Mouse (Mus musculus) limb, embryonic 11.5 days (tissue): ENCODE measurements around the gene Engase. TPM values are rescaled to one million over a fixed set of nuclear protein-coding genes. Genes with fewer than 3 reads are reported as not detected.
A peak's percentile ranks its signal among the peaks of the same experiment; 100 is the strongest.

Experiments used
- ATAC-seq: fragments of 200-750 bp; cut with Nextera tagmentation; 2 replicates; pipeline ENCODE4 v1.8.0; 2017; ENCODE audit warnings: low read depth; ENCODE audit not compliant: insufficient number of reproducible peaks, low FRiP score, low TSS enrichment
- DNase-seq: peaks from one replicate; pipeline ENCODE4 v3.0.0-alpha.2; 2015; ENCODE audit warnings: low spot score
- H3K27ac ChIP-seq: fragments of 300-500 bp; sonication (generic); replicated peaks from 2 replicates; pipeline ENCODE4 v1.5.1; 2014; ENCODE audit warnings: low read depth, mild to moderate bottlenecking, low read length
- H3K27me3 ChIP-seq: fragments of 300-500 bp; sonication (generic); 2 replicates; pipeline ENCODE4 v1.6.1; 2014; ENCODE audit warnings: mild to moderate bottlenecking, low read length, mixed read lengths; ENCODE audit not compliant: control insufficient read depth, insufficient read depth
- H3K36me3 ChIP-seq: fragments of 300-500 bp; sonication (generic); 2 replicates; pipeline ENCODE4 v1.6.1; 2014; ENCODE audit warnings: mild to moderate bottlenecking, low read length, moderate library complexity, mixed read lengths; ENCODE audit not compliant: control insufficient read depth, insufficient read depth
- H3K4me1 ChIP-seq: fragments of 300-500 bp; sonication (generic); 2 replicates; pipeline ENCODE4 v1.6.1; 2014; ENCODE audit warnings: low read length, mixed read lengths; ENCODE audit not compliant: control insufficient read depth, insufficient read depth
- H3K4me2 ChIP-seq: fragments of 300-500 bp; sonication (generic); 2 replicates; pipeline ENCODE4 v1.6.1; 2014; ENCODE audit warnings: low read depth, mild to moderate bottlenecking, moderate library complexity; ENCODE audit not compliant: severe bottlenecking
- H3K4me3 ChIP-seq: fragments of 300-500 bp; sonication (generic); 2 replicates; pipeline ENCODE4 v1.5.1; 2014; ENCODE audit warnings: low read depth, low read length
- H3K9ac ChIP-seq: fragments of 300-500 bp; sonication (generic); 2 replicates; pipeline ENCODE4 v1.6.1; 2014; ENCODE audit warnings: mild to moderate bottlenecking, low read length
- H3K9me3 ChIP-seq: fragments of 300-500 bp; sonication (generic); 2 replicates; pipeline ENCODE4 v1.6.1; 2016; ENCODE audit warnings: low read length; ENCODE audit not compliant: control insufficient read depth
- WGBS: fragments of 180-500 bp; shearing (Covaris S2); extraction: QIAGEN DNeasy Blood & Tissue Kit; methylation state at CpG from one replicate; pipeline ENCODE4 v1.1.7; 2014; 5-methylcytosine and 5-hydroxymethylcytosine counted together
- polyA plus RNA-seq: library from polyadenylated mRNA; unstranded; fragments of >200 nt; fragmentation: Nextera tagmentation; extraction: Ambion mirVana; gene quantifications from 2 replicates; pipeline ENCODE4 v1.2.1, GENCODE M21; 2014

Engase gene
- polyA plus RNA-seq, 1 experiment from 2014 or later, result 4.8 TPM

- ATAC-seq (no peak), DNase-seq (no peak)
- Histone ChIP-seq H3K36me3 (no peaks in the 10 kb centered on the region; the same call in 1 of the 2 replicates), H3K27me3 (no peaks in the 10 kb centered on the region), H3K9me3 (no peaks in the 10 kb centered on the region), H3K4me3 (no peak overlapping the region), H3K4me1 (peaks cover 10% of the 10 kb centered on the region; the same call in 1 of the 2 replicates), H3K4me2 (no peak overlapping the region), H3K27ac (no peak overlapping the region), H3K9ac (no peak overlapping the region)
- WGBS, result 73% methylated on average over 8 of the region's 8 CpGs
Measured at GRCm38 (mm10) chr11:118488191-118488906, 11.7 kb downstream of the Engase start.

- no peak overlapping the region for H3K27ac ChIP-seq
- no peak overlapping the region for H3K4me3 ChIP-seq
- peaks cover 10% of the 10 kb centered on the region; the same call in 1 of the 2 replicates for H3K4me1 ChIP-seq
- no peaks in the 10 kb centered on the region; the same call in 1 of the 2 replicates for H3K36me3 ChIP-seq
- WGBS, result 64% methylated on average over 12 of the region's 12 CpGs
- no peak overlapping the region for H3K9ac ChIP-seq
- H3K4me2 ChIP-seq, result no peak overlapping the region
- no peaks in the 10 kb centered on the region for H3K9me3 ChIP-seq
- DNase-seq (no peak), ATAC-seq (no peak)
- H3K27me3 ChIP-seq, result no peaks in the 10 kb centered on the region
Measured at GRCm38 (mm10) chr11:118488907-118489270, 12.3 kb downstream of the Engase start.

GRCm38 (mm10) chr11:118490566-118491218, 14.1 kb downstream of the Engase start:
- no peaks in the 10 kb centered on the region; the same call in 1 of the 2 replicates for H3K36me3 ChIP-seq
- ATAC-seq, result no peak
- no peak overlapping the region for H3K27ac ChIP-seq
- no peaks in the 10 kb centered on the region for H3K9me3 ChIP-seq
- no peak overlapping the region for H3K4me3 ChIP-seq
- H3K9ac ChIP-seq, result peak overlapping the region; percentile 24; the same call in 1 of the 2 replicates
- 20% methylated on average over 22 of the region's 22 CpGs for WGBS
- no peaks in the 10 kb centered on the region for H3K27me3 ChIP-seq
- H3K4me1 ChIP-seq, result peaks cover 13% of the 10 kb centered on the region; the same call in 1 of the 2 replicates
- DNase-seq, result peak; percentile 91
- H3K4me2 ChIP-seq, result peak overlapping the region; percentile 24; the same call in 1 of the 2 replicates

- Histone ChIP-seq H3K9me3 (no peaks in the 10 kb centered on the region), H3K9ac (no peak overlapping the region), H3K4me3 (no peak overlapping the region), H3K4me1 (peaks cover 13% of the 10 kb centered on the region; the same call in 1 of the 2 replicates), H3K27me3 (no peaks in the 10 kb centered on the region), H3K36me3 (no peaks in the 10 kb centered on the region; the same call in 1 of the 2 replicates), H3K27ac (no peak overlapping the region), H3K4me2 (no peak overlapping the region)
- ATAC-seq (no peak), DNase-seq (no peak)
- WGBS, result 90% methylated on average over 7 of the region's 7 CpGs
Measured at GRCm38 (mm10) chr11:118491230-118491629, 14.6 kb downstream of the Engase start.

GRCm38 (mm10) chr11:118493458-118493857, 16.8 kb downstream of the Engase start:
- no peak for DNase-seq
- no peaks in the 10 kb centered on the region for H3K36me3 ChIP-seq
- no peak overlapping the region for H3K4me3 ChIP-seq
- no peak overlapping the region for H3K27ac ChIP-seq
- H3K9me3 ChIP-seq, result no peaks in the 10 kb centered on the region
- peaks cover 12% of the 10 kb centered on the region; the same call in 1 of the 2 replicates for H3K4me1 ChIP-seq
- WGBS, result 75% methylated on average over 2 of the region's 2 CpGs
- no peaks in the 10 kb centered on the region for H3K27me3 ChIP-seq
- H3K4me2 ChIP-seq, result no peak overlapping the region
- H3K9ac ChIP-seq, result no peak overlapping the region
- ATAC-seq, result no peak

- no peak overlapping the region for H3K9ac ChIP-seq
- 77% methylated on average over 12 of the region's 12 CpGs for WGBS
- peaks cover 11% of the 10 kb centered on the region; the same call in 1 of the 2 replicates for H3K4me1 ChIP-seq
- no peaks in the 10 kb centered on the region for H3K36me3 ChIP-seq
- H3K4me2 ChIP-seq, result no peak overlapping the region
- H3K27ac ChIP-seq, result no peak overlapping the region
- H3K27me3 ChIP-seq, result no peaks in the 10 kb centered on the region
- no peaks in the 10 kb centered on the region for H3K9me3 ChIP-seq
- H3K4me3 ChIP-seq, result no peak overlapping the region
- ATAC-seq (no peak), DNase-seq (no peak)
Measured at GRCm38 (mm10) chr11:118494001-118494737, 17.5 kb downstream of the Engase start.

- Histone ChIP-seq H3K27ac (no peak overlapping the region), H3K4me2 (no peak overlapping the region), H3K9ac (no peak overlapping the region), H3K36me3 (no peaks in the 10 kb centered on the region), H3K4me1 (peaks cover 11% of the 10 kb centered on the region; the same call in 1 of the 2 replicates), H3K4me3 (no peak overlapping the region), H3K27me3 (no peaks in the 10 kb centered on the region), H3K9me3 (no peaks in the 10 kb centered on the region)
- 33% methylated on average over 5 of the region's 5 CpGs for WGBS
- no peak for ATAC-seq
- no peak for DNase-seq
Measured at GRCm38 (mm10) chr11:118495065-118495464, 18.4 kb downstream of the Engase start.

GRCm38 (mm10) chr11:118496066-118496689, 19.5 kb downstream of the Engase start:
- Histone ChIP-seq H3K27ac (no peak overlapping the region), H3K27me3 (no peaks in the 10 kb centered on the region), H3K4me2 (no peak overlapping the region), H3K9ac (no peak overlapping the region), H3K4me3 (no peak overlapping the region), H3K36me3 (no peaks in the 10 kb centered on the region), H3K4me1 (peaks cover 6% of the 10 kb centered on the region; the same call in 1 of the 2 replicates), H3K9me3 (no peaks in the 10 kb centered on the region)
- 54% methylated on average over 20 of the region's 20 CpGs for WGBS
- no peak for ATAC-seq
- no peak for DNase-seq
